Mouse (Mus musculus): Measurements from ENCODE around the gene Dnm2.

Dnm2 gene

DNA sequence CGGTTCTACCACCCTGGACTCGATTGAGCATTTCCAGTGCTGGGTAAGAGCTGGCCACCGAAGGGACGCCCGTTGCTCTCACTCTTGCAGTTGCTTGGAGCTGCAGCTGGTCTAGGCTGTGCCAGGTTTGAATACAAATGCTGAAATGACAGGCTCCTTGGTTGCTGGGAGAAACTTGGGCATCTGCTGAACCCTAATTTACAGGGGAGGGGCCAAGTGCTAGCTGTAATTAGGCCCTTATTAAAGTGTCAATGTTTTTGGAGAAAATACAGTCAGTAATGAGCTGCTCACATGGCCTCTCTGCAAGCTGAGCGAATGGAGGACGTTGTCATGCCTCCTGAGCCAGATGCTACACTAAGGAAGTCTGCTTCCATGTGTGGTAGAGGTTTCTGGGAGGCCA lies 6.0 kb downstream of the Dnm2 start:
- no peak for DNase-seq

DNA sequence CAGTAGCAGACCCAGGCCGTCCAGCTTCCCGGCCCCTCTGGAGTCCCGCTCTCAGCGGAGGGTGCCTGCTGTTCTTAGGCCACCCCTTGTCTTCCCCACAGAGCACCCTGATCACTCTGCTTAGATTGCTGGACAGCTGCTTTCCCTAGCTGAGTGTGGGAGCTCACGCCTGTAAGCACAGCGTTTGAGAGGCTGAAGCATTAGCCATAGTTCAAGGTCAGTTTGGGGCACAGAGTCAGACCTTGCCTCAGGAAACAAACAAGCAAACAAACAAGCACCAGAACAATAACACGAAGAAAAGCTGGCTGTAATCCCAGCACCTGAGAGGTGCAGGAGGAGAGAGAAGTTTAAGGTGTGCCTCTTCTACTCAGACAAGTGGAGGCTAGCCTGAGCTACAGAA lies 7.4 kb downstream of the Dnm2 start:
- no peak for DNase-seq

DNA sequence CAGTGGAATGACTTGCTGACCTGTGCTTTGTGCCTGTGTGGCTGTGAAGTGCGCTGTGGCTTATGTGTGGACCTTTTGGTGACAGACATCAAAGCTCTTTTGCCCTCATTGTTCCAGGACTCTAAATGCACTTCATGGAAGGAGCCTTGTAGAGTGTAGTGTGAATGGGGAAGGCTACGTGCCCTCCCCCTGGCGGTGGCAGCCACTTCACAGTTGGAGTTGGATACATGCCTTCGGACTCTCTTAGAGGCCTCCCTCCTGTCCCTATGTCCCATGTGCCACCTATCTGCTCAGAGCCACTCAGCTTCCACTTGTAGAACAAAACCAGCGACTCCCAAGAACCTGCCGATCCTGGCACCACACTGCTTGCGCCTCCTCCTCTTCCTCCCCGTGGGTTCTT lies 9.1 kb downstream of the Dnm2 start:
- peak; percentile 59 for DNase-seq

DNA sequence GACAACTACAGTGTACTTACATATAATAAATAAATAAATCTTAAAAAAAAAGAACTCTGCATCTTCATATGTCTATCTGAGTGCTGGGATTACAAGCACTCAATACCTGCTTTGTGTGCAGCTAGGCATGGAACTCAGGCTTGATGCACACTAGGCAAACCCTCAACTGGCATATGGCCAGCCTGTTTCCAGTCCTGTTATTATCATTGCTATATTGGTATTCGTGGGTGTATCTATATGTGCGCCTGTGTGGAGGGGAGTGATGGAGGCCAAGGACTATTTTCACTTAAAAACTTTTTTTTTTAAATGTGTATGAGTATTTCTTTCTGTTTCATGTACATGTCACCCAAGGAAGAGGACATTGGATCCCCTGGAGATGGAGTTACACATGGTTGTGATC lies 9.7 kb downstream of the Dnm2 start:
- no peak for DNase-seq

DNA sequence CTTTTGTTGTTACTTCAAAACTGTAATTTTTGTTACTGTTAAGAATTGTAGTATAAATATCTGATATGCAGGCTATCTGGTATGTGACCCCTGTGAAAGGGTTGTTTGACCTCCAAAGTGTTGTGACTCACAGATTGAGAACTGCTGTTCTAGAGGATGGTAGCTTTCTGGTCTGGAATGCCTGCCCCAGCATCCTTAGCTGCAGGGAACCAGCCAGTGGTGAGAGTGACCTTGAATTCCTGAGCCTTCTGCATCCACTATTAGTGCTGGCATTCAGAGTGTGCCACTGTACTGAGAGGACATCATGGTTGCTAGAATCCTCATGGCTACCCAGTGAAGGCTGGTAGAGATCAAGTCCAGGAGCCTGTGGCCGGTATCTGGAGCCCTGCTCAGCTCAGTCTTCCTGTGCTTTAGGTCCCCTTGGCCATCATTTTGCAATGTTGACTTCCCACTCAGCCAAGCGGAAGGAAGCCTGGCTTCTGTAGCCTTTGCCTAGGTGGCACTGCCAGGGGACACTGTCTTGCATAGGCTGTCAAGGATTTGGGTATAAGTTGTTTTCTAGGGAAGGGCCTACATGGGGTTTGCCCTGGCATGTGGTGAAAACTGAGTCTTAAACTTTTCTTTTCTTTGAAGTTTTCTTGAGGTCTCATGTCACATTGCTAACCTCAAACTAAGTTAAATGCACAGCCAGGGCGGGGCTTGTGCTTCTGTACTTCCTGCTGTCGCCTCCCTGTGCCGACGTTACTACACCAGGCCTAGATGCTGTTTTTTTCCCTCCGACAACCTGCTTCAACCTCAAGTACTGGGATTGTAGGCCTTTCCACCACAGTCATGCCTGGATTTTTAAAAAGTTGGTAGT lies 11.3 kb downstream of the Dnm2 start:
- DNase-seq, result peak; percentile 37

DNA sequence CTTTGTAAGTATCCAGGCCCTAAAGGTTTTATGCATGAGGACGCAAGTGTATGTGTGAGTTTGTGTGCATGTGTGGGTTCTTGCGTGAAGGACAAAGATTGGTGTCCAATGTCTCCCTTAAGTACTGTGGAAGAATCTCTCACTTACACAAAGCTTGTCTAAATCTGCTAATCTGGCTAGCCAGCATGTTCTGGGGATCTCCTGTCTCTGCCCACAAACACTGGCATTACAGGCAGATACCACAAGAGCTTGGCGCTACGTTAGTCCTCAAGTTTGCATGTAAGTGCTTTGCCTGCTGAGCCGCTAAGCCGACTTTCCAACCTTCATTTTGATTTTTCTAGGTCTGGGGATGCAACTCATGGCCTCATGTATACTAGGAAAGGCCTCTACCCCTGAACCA lies 12.9 kb downstream of the Dnm2 start:
- no peak for DNase-seq

DNA sequence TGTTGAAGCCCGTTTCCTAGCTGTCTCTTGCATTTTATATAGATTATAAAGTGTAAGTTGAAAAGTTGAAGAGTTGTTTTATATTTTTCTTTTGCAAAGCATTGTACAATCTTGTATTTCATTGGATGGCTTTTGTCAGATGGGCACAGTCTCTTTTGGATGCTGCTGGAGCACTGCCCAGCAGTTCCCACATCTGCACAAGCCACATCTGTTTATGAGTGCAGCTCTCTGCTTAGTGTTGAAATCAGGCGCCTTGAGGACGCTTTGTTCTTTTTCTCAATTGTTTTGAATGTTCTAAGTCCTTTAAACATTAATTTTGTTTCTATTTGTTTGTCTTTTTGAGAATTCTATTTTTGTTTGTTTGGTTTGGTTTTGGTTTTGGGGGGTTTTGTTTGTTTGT lies 13.5 kb downstream of the Dnm2 start:
- peak; percentile 53 for DNase-seq

DNA sequence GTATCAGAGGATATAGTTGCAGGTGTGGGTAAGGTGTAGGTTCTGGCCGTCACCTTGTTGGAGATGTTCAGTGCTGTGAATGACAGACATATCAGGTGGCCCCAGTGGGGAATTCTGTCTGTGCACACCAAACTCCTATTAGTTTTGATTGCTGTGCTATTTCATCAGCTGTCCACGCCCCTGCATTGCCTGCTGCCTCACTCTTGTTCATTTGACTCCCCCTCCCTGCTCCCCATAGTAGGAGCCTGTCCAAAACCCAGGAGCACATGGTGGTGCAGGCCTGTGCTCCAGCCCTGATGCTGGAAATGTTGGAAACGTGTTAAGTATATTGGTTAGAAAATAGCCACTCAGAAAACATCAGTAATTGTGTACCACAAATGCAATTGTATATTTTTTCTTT lies 14.7 kb downstream of the Dnm2 start:
- no peak for DNase-seq

DNA sequence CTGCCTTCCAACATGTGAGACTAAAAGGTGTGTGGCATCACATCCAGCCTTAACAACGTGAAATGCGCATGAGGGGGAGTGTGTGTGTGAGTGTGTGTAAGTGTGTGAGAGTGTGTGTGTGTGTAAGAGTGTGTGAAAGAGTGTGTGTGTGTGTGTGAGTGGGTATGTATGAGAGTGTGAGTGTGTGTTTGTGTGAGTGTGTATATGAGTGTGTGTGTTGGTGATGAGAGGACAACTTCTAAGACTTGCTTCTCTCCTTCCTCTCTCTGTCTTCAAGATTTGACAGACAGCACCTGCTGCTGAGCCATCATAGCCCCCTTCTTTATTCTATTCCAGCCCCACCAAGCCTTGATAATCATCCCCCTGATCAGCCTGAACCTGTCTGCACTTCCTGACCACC lies 15.2 kb downstream of the Dnm2 start:
- DNase-seq, result no peak

DNA sequence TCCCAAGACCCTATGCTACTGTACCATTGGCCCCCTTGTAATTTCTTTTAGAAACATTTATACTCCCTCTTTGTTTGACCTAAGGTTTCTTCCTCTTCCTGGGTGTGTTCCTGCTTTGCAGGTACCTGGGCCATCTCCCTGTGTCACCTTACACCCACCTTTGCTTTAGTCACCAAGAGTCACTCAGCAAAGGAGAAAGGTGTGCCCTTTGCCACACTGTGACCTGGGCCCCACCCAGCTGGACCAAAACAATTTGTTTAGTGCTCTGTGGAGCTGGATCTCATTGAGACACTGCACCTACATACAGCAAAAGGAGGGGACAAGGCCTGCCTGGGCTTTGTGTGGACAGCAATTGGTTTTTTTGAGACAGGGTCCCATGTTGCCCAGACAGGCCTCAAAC lies 15.7 kb downstream of the Dnm2 start:
- DNase-seq, result no peak

DNA sequence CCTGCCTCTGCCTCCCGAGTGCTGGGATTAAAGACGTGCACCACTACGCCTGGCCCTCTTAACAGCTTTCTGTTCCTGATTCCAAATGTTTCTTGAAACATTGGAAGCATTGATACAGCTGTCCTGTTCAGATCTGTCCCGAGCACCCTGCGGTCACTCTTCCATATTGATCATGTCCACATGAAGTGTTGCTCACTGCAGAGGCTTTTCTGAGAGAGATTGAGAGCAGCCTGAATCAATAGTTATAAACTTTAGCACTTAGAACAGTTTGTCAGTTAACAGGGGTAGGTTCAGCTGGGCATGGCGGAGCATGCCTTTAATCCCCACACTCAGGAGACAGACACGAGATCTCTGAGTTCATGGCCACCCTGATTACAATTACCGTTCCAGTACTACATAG lies 19.1 kb downstream of the Dnm2 start:
- DNase-seq, result no peak

DNA sequence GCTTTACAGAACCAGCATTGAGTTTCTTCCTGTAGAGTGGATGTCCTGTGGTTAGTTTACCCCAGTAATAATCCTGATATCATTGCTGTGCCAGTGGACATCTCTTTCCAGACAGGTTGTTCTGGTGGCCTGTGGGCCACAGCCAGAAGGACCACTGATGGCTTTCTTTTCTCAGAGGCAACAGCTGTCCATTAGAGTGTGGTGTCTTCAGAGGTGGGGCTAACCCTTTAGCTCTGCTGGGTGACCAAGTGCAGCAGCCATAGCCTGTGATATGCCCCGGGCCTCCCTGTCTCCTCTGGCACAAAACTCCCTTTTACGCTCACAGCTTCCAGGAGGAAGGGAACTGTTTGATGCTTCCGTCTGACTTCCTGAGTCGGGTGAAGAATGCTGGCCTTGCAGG lies 19.9 kb downstream of the Dnm2 start:
- no peak for DNase-seq

DNA sequence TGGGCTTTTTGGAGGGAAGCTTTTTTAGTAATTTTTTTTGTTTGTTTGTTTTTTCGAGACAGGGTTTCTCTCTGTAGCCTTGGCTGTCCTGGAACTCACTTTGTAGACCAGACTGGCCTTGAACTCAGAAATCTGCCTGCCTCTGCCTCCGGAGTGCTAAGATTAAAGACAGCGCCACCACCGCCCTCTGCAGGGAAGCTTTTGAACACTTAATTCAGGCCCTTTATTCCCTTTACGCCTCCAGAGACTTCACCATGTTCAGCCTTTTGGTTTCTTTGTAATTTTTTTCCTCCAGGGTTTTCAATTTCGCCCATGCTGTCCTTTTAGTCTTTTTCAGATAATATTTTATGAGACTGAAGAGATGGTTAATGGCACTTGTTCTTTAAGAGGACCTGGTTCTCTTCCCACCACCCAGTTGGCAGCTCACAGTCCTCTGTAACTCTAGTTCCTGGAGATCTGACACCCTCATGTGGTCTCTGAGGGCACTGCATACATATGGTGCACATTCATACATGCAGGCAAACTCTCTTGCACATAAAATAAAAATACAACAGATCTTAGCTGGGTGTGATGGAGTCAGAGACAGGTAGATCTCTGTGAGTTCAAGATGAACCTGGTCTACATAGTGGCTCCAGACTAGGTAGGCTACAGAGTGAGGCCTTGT lies 20.5 kb downstream of the Dnm2 start:
- no peak for DNase-seq

DNA sequence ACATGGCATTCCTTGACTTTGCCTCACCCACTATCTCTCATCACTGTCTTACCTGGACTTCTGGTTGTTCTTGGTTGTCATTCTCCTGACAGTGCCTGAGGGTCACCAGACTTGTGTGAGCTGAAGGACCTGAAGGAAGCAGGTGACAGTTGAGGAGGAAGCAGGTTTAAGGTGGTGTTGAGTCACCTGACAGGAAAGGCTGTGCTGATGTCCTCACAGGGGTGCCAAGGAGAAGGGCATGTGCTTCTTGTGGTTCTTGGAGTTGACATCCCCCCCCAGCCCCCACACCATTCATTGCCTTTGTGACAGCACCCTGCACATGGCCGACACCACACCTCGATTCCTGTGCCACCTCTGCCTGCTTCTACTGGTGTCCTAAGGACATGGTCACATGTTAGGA lies 23.1 kb downstream of the Dnm2 start:
- DNase-seq, result no peak

DNA sequence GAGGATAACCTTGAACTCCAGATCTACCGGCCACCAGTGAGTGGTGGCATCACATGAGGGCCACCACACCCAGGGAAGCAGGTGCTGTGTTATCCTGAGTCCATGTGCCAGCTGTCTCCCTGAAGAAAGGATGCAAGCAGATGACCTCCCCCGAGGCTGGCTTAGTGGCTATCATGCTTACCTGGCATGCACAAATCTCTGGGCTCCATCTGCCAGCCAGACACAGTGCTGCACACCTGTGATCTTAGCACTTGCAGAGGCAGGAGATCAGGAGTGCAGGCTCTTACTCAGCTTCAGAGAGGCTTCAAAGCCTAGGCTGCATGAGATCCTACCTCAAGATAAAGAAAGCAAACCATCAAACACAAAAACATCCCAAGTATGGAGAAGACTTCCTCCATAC lies 25.0 kb downstream of the Dnm2 start:
- DNase-seq, result no peak

DNA sequence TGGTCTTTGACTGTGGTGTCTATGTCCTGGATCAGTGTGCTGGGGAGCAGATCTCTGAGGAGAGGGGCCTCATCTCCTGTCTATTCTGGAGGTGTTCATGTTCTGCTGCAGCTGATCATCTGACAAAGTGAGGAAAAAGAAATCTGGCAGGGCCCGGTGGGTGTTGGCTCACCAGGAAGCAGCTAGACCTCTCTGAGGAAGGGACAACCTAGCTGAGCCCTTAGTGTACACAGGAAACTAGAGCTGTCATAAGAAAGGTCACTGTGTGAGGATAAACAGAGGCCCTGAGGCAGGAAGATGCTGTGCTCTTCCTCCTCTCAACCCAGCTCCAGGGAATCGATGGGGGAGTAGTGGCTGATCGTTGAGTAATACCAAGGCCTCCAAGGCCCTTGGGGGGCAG lies 25.6 kb downstream of the Dnm2 start:
- peak; percentile 43 for DNase-seq

DNA sequence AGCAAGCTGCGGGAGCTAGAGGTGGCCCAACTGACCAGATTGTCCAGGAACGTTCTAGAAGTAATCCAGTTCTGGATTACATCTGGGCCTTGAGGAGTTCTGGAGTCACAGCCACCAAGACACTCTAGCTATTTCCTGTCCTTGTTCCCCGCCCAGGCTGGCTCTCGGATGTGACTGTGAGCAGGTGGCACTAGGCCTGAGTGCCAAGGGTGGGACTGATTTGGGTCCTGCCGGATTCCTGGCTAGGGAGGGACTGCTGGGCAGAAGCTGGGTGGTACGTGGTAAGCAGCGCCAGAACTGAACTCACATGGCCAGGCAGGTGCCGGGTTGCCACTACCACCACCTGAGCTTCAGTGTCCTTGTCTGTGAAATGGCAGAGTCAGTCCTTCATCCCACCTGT lies 26.7 kb downstream of the Dnm2 start:
- peak; percentile 51 for DNase-seq

DNA sequence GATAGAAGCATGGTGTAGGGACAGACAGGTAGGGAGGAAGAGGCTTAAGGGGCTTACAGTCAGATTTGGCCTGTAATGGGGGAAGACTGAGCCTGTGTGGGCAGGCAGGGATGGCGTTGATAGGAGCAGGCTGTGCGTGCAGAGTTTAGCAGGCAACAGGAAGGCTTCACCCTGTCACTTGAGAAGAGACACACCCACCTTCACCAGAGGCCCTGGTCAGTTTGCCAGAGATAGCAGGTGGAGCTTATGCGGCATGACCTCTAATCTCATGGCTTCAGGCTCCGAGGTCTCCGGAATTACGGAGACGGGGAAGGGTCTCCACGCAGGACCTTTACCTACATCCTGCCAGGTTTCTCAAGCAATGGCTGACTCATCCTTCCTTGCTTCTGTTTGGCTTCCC lies 27.2 kb downstream of the Dnm2 start:
- DNase-seq, result no peak

DNA sequence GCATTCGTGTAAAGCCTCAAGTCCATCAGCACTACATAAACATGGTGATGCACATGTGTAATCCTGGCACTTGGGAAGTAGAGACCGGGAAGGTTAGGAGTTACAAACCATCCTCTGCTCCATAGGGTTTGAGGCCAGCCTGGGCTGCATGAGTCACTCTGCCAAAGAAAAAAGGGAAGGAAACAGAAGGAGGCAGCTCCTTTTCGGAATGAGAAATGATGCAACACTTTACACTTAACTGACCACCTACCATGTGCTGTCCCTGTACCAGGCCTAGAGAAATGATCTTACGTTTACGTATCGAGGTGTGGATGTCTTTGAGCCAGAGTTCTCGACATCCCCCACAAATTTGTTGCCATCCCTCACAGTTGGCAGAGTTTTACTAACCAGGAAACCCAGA lies 28.3 kb downstream of the Dnm2 start:
- no peak for DNase-seq

DNA sequence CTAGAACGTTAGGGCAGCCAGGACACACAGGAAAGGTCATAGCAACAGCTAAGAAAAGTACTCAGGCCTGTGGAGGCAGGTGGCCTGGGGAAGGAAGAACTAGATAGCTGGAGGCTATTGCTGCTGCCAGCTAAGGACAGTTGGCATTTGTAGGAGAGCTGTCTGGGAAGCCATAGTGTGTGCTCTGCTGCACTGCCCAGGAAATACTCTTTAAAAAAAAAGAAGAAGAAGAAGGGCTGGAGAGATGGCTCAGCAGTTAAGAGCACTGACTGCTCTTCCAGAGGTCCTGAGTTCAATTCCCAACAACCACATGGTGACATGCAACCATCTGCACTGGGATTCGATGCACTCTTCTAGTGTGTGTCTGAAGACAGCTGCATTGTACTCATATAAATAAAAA lies 28.8 kb downstream of the Dnm2 start:
- no peak for DNase-seq

DNA sequence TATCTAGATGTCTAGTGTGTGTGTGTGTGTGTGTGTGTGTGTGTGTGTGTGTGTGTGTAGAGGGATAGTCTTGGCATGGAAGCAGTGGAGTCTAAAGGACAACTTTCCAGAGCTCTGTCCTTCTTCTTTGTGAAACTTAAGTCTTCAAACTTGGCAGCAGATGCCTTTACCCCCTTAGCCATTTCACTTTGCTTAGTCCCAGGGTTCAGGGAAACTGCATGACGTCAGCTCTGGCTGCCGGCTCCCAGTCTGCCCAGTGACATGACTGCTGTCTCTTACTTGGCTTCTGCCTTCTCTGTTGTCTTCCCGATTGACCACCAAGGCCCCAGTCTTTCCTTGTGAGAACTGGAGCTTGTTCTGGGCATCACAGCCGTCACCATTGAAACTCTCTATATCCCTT lies 29.8 kb downstream of the Dnm2 start:
- peak; percentile 28 for DNase-seq

DNA sequence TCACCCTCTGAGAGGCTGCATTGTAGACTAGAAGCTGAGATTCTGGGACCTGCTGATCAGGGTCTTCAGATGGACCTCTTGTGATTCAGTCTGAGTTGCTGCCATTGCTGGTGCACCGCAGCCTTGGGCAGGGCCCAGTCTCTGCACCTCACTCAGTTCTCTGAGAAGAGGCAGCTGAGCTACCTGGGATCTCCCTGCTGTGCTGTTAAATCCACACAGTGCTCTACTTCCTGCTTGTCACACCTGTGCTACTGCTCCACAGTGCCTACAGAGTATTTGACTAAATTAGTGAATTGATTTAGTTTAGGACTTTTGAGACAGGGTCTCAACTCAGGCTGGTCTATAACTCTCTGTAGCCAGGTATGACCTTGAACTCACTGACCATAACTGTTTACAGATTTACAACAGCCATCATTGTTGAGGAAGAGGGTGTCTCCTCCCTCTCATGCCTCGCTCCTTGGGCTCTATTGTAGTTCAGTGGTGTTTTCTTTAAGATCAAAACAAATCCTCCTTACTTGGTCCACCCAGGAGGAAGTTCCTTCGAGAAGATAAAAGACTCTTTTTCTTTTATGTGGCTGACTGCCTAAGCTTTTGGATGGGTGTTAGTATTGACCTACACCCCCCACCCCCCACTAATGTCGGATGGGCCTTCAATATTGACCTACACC lies 30.5 kb downstream of the Dnm2 start:
- DNase-seq, result no peak

DNA sequence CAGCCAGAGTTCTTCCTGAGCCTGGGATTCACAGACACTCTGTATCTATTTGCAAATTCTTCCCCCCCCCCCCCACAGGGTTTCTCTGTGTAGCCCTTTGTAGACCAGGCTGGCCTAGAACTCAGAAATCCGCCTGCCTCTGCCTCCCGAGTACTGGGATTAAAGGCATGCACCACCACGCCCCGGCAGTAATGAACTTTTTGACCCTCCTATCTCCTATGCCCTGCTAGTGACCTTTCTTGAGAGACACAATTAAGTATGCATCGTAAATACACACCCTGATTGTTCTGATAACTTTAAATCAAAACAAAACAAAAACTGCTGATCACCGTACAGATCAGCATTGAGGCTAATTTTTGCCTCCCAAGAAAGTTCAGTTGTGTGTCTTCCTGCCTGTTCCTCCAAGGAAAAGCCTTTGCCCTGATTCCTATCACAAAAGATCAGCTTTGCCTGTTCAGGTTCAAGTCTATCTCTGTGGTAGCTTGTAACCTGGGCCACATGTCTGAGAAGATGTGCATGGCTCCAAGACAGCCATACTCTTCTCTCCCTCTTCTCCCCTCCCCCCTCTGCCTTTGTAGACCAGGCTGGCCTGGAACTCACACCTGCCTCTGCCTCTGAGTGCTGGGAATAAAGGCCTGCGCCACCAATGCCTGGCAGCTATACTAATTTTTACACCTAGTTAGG lies 31.7 kb downstream of the Dnm2 start:
- no peak for DNase-seq
